Mouse (Mus musculus): Measurements from ENCODE around the gene Clta. TPM values are rescaled to one million over a fixed set of nuclear protein-coding genes. Genes with fewer than 3 reads are reported as not detected.

Clta gene
- 169 and 173 TPM in 2 replicates for total RNA-seq (2021)
- long read RNA-seq, transcript Clta-201 (5 exons, 1,031 nt) = minor isoform, 8 of 120 reads
- long read RNA-seq, transcript Clta-206 (5 exons, 1,079 nt) = major isoform, 88 of 120 reads
- long read RNA-seq, partial matches to known transcripts = 1 of 120 reads
- long read RNA-seq, other reads (novel, unspliced or antisense) = 21 of 120 reads

DNA sequence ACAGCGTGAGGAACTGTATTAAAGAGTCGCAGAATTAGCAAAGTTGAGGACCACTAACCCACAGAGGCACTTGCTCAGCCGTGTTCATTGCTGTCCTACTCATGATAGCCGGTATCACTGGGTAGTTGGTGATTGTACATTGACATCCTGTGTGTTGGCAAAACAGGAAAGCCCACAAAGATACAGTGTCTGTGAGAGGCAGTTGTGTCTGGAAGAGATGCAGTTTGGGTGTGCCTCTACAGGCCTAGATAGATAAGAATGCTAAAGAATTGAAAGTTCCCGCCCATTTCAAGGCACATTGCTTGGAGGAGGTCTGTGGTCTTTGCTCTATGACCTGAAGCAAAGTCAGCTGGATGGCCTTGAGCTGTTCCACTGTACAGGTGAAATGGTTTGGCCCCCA lies at the start of gene Clta:
Clta (plus strand) TSS at position 327 of the 400 bp plus-strand sequence.
- no peak for DNase-seq

DNA sequence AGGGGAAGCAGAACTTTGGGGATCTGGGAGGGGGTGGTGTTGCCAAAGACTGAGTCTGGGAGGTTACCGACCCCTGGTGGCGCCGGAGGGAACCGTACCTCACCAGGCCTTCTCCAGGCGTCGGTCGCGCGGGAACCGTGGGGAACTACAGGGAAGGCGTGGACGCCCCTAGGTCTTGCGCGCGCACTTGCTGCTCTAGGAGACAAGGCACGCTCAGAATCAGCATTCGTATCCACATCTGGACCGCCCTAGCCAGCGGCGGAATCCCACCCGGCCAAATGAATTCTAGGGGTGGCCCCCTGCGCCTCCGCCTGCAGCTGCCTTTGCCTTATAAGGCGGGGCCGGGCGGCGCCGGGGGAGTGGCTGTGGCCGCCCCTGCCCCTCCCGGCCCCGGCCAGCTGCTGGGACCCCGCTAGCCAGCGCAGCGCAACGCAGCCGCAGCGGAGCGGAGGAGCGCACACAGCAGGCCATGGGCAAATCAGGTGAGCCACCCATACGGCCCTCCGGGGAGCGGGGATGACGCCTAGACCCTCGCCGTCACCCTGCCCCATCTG lies 46.9 kb upstream of the Clta start, which contains the start of gene Glipr2:
Glipr2 (plus strand) TSS at position 110 of the 554 bp plus-strand sequence.
- peak; percentile 80 for DNase-seq

DNA sequence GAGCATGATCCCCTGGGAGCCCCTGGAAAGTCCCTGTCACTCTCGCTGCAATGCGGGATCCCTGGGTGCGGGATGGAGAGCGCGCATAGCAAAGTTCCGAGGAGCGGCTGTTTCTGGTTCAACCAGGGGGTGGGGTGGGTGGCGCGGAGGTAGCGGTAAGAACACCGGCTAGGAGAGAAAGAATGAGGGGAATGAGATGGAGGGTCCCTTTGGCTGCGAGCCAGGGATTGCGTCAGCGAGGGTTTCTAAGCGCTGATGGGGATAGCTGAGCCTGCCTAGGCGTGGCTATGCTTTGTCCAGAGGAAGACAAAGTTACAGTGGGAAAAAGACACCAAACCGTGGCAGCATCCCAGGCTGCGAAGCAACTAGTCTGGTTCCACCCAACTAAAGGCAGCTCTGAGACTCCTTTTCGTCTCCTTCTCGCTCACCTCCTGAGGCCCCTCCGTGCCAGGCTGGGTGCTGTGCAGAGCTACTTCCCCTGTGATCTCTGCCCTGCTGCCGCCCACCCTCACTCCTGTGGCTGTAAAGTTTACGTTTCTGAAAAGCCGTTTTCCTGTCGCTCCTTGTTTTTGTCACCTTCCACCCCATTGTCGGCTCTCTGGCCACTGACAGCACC lies 46.3 kb upstream of the Clta start:
- no peak for DNase-seq

DNA sequence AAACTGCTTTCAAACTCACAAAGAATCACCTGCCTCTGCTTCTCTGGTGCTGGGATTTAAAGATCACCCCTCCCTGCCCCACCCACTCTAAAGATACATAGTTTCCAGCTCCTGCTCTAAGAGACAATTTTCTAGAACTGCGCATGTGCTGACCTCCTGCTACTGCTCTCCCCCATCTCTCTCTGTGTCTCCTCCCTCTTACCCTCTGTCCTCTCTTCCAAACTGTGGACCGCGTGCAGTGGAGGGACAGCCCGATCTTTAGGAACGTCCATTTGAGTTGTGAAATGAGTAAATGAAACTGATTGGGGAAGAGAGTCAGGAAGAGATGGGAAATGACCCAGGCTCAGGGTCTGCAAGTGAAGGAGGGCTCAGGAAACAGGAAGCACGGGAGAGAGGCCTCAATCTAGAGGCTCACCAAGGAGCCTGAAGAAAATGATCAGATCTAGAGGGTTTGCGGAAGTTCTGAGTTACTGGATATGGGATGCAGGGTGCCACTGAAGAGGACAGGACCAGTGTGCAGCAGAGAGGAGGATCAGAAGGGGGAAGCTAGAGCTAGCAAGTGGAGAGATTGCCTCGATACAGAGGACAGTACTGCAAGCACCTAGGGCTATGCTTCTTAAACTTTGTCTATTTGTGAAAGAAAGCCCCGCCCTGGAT lies 44.6 kb upstream of the Clta start:
- no peak for DNase-seq

DNA sequence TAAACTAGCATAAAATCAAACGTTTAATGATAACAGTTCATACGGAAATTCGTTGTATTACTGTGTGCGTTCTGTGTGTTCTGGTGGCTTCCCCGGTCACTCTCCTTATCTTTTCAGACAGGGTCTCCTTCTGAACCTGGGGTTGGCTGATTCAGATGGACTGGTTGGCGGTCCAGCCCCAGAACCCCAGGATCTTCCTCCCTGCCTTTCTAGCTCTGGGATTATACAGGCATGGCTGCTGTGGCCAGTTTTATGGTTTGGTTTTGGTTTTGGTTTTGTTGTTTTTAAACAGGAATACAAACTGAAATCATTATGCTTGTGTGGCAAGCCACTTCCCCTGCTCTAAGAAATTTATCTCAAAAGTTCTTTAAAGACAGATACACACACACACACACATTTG lies 44.0 kb upstream of the Clta start:
- no peak for DNase-seq

DNA sequence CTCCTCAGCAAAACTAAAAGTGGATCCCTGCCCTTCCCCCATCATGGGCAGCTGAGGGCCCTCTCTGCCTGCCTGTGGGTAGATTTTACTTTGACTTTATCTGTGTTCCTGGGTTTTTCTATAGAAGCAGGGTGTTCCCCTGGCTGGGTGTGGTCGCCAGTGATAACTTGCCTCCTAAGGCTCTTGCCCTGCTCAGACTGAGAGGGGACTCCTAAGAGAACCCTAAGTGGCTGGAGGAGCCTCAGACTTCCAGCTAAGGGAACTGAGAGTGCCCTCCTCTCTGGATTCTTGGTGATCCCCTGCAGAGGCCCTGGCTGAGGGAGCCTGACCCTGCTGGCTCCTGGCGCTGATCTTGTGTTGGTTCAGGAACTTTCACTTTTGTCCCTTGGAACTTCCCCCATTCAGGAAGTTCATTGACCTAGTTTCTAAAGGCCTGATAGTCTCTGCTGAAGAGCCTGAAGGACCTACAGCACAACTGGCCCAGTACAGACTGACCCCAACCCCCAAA lies 39.9 kb upstream of the Clta start:
- no peak for DNase-seq

DNA sequence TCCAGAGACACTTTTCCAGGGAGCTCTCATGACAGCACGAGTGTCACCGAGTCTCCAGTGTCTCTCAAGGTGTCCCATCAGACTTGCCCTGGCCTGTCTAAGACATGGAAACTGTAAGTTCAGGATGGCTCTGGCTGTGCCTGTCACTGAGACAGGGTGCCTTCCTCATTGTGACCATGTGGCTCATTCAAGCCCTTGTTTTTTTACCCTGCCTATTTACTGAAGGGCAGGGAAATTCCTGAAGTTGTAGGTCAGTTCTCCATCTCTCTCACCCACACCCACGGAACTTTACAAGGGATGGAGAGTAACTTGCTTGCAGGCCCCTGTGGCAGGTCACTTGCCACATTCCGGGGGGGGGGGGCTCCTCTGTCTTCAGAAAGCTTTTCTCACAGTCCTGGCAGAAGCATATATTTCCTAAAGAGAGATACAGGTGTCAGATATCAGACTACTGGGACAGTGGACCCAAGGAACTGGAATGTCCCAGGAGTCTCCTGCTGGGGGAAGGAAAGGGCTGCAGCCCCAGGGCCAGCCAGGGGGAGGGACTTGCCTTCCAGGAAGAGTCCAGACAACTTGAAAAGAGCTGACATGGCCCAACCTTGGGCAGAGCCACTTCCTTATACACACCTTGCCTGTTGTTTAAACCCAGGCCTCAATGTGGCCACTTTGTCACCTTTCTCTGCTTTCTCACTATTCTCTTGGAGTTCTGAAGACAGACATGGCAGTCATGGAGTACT lies 39.1 kb upstream of the Clta start:
- DNase-seq = no peak

DNA sequence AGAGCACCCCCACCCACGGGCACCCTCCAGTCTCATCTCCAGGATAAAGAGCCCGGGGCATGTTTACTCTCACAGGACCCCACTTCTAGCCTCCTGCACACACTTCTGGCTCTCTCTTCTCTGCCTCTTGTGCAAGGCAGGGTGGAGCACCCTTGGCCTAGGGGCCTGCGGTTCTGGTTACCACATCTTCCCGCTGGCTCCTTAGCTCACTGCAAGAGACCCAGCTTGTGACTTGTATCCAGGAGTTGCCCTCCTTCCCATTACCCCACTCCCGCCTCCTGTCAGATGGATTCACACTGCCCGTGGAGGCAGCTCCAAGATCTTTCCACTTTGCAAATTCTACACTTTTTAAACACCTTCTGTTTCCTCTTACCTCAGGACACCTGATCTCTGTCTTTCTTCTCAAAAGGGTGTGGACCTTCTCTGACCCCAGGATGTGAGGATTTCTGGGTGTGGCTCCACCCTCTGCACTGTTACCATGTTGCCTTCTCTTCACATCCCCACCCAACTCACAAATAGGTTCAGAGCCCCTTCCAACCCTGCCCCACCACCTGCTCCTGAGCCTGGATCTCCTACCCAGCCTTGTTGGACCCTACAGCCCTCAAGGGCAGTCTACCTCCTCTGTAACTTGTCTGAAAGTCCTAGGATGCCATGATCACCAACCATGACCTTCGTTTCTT lies 38.3 kb upstream of the Clta start:
- DNase-seq = no peak

DNA sequence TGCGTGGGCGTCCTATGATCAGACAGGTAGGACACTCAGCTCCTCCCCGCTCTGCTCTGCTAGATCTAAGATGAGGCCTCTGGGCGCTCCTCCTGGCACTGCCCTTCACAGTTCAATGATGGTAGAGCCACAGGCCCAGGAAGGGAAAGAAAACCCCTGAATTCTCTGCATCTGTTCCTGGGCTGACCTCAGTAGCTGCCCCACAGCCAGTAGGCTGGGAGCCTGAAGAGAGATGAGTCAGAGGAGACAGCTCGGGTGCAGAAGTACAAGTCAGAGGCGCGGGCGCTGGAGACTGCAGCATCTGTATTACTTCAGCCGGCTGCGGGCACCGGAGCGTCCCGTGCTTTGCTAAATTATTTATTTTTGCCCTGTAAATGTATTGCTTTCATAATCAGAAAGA lies 35.6 kb upstream of the Clta start:
- peak; percentile 82 for DNase-seq

DNA sequence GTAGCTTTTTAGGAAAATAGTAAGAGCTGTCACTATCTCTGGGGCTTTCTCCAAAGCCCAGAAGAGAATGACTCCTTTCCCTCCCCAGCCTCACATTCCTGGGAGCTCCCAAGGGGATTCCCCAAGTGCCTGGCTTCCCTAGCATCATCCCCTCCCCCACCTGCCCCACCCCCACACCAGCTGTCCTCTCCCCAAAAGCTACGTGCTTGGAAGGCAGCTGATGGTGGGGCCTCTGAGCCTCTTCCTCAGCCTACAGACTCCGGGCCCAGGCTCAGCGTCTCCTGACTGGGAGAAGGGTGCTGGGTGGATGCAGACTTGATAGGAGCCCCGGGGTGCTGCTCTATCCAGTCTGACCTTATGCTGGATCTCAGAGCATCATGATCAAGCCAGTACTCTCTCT lies 34.9 kb upstream of the Clta start:
- DNase-seq = no peak

DNA sequence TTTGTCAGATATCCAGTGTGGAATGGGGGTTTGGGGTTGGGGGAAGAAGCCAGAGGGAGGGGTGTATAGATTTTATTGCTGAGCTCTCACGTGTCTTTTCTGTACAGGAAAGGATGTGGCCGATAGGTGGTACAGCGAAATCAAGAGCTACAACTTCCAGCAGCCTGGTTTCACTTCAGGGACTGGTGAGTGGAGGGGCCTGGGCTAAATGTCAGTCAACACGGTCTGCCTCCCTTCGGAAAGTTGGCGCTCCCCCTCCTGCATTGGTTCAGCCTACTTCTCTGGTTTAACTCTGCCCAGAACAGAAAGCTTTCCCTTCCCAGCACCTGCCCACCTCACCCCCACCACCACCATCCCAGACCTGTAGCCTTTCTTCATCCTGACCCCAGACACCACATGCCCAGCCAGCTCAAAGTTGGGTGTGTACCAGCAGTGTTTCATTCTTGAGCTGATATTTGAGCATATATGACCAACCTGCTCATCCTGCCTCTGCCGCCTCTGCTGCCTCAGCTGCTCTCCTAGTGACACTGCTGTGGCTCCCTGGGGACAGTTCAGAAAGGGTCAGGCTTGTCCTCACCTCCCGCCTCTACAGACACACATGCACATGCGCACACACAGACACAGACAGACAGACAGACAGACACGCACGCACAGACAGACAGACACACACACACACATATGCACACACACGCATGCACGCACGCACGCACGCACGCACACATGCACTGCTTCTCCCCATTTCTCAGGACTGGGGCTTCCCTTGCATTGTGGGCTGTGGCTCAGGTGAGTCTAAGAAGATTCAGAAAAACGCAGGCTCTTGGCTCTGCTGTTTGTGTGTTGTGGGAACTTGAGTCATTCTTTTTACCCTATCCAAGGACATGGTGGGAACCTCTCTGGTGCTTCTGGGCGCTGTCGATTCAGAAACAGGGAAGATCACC lies 33.6 kb upstream of the Clta start:
- DNase-seq = no peak

DNA sequence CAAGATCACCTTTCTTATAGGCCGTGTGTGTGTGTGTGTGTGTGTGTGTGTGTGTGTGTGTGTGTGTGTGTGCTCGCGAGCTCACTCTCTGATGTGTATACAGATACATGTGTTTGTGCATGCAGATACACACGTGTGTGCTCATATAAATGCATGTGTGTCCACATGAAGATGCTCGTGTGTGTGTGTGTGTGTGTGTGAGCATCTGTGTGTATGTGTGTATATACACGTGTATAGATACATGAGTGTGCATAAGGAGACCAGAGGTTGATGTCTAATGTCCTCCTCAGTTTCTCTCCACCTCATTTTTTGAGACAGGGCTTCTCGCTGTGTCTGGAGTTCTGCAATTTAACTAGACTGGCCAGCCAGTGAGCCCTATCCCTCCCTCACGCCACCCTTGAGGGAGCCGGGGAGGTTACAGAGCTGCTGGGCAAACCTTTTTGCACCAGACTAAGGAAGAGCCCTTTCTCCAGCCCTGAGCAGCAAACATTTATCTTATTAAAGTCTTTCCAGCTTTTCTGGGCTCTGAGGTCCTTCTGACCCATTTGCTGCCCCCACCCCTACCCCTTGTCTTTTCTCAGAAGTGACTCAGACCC lies 32.6 kb upstream of the Clta start:
- DNase-seq = no peak

DNA sequence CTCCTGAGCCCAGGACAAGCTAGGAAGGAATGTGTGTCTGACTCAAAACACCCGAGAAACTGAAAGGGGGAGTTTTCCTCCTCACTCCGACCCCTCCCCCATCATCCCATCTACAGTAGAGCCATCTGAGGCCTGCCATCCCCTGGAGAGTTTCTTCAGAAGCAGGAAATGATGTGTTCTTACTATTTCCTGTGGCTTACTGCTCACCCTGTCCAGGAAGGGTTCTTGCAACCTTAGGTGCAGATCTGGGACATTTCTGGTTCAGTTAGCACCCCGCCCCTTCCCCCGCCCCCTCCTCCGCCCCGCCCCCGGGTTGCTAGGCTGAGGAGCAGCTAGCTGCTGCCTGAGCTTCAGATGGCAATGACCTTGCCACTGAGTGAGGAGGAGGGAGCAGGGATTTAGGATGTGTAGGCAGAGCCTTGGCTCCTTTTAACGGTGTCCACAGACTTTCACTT lies 32.1 kb upstream of the Clta start:
- DNase-seq = peak; percentile 59

DNA sequence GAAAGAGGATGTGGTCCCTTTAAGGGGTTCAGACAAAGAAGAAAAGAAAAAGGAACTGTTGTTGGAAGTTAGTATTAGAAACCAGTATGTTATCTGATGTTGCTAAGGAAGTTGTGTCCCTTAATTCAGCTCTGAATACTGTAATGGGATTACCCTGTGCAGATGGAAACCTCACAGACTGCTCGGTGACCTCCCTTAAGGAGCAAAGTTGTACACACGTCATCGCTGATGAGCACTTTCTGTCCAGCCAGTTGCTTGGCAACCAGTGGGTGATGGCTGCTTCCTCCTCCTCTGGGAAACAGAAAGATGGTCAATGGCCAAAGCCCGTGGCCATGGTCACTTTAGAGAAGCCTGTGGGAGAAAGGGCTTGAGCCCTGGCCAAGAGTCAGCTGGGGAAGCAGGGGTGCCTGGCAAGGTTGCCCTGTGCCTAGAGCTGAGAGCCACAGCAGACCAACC lies 30.7 kb upstream of the Clta start:
- DNase-seq = peak; percentile 41

DNA sequence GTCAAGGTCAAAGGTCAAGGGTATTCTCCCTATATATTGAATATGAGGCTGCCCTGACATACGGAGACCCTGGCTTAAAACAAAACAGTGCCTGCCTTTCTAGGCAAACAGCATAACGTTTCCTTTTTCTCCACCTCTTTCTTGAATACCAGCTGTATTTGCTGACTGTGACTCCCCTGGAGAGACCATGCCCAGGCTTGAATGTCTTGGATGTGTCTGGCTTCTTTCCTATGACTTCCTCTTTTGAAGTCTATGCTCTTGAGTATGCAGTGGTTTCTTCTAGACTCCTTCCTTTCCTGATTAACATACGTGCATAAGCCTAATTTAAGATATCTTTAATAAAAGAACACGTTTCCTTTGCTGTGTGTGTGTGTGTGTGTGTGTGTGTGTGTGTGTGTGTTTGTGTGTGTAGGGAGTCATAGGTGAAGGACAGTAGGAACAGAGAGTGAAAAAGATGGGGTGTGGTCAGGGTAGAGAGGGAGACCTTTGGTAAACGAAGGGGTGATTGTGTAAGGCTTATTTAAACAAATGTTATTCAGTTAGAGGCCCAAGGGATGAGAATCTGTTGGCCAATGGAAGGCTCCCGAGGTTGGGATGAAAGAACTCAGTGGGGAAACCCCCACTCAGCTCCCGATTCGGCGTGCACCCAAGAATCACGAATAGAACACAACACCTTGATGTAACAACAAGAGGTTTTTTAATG lies 29.2 kb upstream of the Clta start:
- DNase-seq = no peak

DNA sequence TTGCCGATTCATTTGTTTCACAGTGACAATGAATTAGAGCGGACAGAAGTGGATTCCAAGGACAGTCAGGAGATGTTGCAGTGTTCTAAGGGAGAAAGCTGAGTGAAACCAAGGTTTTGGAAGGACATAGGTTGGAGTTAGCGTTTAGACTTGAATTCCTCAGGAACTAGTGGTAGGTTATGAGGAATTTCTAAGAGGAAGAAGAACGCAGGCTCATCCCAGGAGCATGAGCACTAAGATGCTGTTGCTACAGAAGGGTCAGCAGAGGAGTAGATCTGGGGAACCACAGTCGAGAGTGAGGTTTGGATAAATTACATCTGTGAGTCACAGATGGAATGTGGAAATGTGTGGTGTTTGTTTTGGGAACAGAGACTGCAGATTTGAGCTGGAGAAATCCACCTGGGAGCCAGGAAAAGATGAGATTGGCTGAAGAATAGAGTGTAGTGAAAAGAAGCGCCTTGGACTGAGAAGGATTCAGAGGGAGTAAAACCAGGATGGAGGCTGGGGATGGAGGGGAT lies 28.0 kb upstream of the Clta start:
- no peak for DNase-seq

DNA sequence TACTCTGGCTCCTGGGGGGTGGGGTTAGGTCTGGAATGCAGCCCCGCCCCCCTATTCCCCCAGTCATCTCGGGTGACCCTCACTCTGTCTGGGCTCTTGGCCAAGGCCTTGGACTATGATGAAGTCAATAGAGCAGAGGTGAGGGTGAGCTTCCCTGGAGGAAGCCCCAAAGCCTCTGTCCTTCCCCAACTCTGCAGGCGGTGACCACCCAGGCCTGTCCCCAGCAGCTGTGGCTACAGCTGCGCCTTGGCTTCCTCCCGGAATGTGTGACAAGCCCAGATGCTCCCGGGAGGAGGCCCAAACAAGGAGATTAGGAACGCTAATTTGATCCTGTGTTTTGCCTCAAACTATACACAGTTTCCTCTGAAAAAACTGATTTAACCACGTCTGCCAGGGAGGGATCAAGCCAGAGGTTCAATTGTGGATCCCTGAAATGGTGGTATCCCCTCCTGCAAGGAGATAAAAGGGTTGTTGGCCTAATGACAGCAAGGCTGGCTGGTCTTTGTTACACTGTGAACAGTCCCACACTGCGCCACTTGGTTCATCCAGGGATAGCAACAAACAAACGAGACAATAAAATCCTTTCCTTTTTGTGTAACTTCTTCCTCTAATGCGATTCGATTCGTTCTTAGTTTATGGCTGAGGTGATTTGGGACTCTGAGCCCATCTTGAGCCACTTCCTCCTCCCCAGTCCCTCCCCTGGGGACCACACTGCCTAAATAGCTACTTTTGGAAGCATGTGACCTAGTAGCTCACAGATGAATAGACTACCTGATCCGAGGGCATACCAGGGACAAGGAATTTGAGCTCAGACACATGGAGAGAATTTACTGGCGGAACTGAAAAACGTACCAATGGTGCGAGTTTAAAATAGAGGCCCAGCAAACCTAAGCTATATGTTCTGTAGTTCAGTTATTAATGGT lies 25.5 kb upstream of the Clta start:
- DNase-seq = peak; percentile 77

DNA sequence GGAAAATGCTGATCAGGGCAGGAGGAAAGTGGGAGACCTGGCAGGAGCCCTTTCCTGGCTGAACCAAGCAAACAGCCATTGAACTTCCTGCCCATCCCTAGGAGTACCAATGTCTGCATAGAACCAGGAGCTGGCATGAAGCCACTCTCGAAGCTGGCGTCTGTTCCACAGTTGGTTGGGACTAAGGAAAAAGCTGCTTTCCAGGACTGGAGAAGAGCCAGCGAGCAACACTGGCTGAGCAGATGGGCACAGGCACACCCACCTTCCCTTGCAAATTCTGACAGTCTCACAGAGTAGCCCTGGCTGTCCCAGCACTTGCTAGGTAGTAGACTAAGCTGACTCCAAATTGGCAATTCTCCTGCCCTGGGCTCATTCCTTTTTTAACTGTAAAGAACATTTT lies 24.5 kb upstream of the Clta start:
- peak; percentile 71 for DNase-seq

Data from adrenal gland, postnatal 25 days (tissue).